Mouse (Mus musculus) left cerebral cortex, postnatal 4 days (tissue): ENCODE data around the gene Memo1. TPM values are rescaled to one million over a fixed set of nuclear protein-coding genes. Genes with fewer than 3 reads are reported as not detected.
A peak's percentile ranks its signal among the peaks of the same experiment; 100 is the strongest.
"Not testable (repeated sequence)": the region's sequence is repeated elsewhere in the genome, so short reads cannot be mapped to it uniquely, and the experiment has no call there.

Experiments
- DNase-seq: peaks from one replicate; pipeline ENCODE4 v3.0.0-alpha.2; 2022
- intact Hi-C: fragments of 180-260 bp; cut with DNase I; formaldehyde crosslinking; loops from one replicate; pipeline ENCODE4 v1.15.1; 2025
- total RNA-seq, 2 experiments: library from RNA; stranded (reverse); gene quantifications; 2 replicates each; pipeline ENCODE4 v1.2.3; 2021

Memo1 gene
- total RNA-seq, 2 experiments from 2014 or later = 72.2 to 80.8 TPM

DNA sequence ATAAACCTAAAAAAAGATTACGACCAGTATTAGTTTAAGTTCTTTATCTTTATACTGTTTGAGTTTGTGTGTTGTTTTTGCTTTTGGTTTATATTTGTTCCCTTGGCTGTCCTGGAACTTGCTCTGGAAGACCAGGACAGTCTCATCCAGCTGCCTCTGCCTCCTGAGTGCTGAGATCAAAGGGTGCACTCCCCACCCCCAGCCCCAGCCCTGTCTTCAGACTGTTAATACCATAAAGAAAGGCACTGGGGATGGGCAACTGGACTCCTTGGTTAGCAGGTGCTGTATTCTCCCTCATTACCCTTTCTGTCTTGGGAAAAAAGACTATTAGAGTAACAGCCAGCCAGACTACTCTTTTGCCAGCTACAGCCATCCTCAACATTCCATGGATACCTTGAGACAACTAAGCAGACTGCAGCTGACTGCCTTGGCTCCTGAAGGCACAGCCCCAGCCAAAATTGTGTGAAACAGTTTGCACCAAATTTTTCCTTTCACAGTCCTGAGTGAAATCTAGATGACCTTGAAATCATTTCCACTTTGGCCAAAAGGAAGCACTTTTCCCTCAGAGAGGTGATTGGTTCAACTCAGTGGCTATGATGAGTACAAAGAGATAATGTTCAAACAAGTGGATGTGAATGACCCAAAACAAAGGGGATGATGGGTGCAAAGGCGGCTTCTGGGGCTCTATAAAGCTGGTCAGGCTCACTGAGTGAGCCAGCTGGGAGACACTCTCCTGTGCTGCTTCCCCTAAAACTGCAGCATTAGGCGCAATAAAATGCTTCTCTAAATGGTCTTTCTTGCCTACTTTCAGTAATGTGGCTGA lies 30.8 kb downstream of the Memo1 start:
- no peak for DNase-seq
- intact Hi-C loops = no loop called here

GRCm38 (mm10) chr17:74262415-74262814 lies 32.9 kb downstream of the Memo1 start:
- DNase-seq = no peak
- intact Hi-C loops = no loop called here

DNA sequence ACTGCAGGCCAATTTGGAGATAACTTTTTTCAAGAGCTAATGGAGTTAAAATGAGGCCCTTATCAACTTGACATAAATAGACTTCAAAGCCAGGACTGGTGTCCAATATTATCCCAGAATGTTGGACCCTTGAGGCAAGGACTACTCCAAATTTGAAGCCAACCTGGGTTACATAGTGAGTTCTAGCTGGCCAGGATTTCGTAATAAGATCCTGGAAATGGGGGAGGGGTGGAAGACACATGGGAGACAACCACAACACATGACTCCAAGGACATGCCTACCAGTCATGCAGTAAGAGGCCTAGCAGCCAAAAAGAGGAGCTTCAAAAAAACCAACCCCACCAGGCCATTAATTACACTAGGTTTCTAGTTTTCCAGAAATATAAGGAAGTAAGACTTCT lies 50.0 kb downstream of the Memo1 start:
- no peak for DNase-seq
- intact Hi-C loops = no loop called here

DNA sequence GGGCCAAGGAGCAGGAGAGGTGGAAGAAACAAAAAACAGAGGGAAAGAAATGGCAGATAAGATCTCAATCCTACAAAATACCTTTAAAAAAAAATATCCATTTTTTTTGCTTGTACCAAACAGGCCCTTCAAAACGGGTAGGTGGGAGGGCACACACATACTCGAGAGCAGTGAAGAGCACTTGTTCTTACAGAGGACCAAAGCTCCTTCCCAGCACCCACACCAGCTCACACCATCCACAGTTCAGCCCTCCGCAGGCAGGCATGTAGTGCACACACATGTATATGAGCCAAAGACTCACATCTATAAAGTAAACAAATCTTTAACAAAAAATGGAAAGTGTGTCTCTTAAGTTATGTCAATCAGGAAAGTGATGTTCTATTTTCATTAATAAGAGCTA lies 52.5 kb downstream of the Memo1 start:
- intact Hi-C loops = no loop called here

DNA sequence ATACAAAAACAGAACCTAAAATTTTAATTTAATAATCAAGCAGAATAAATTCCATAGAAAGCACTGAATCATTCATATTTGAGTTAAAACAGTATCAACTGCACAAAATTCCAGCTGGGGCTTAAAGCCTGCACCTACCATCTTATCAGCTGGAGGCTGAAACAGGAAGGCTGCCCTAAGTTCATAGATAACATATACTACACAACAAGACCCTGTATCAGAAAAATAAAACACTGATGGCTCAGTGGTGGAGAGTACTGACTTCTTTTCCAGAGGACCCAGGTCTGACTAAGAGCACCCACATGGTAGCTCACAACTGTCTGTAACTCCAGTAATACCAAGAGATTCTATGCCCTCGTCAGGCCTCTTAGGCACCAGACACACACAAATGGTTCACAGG lies 55.0 kb downstream of the Memo1 start:
- intact Hi-C loops = no loop called here
- DNase-seq = no peak

More for the DNA sequence above, 52.5 kb downstream of the Memo1 start:
- no peak for DNase-seq

- DNase-seq = no peak
These were observed 67.1 kb downstream of the Memo1 start for GRCm38 (mm10) chr17:74228131-74228759.

GRCm38 (mm10) chr17:74217304-74217703 lies 78.0 kb downstream of the Memo1 start:
- no peak for DNase-seq
- intact Hi-C loops = no loop called here

More at GRCm38 (mm10) chr17:74228131-74228759, 67.1 kb downstream of the Memo1 start:
- intact Hi-C loops = no loop called here

DNA sequence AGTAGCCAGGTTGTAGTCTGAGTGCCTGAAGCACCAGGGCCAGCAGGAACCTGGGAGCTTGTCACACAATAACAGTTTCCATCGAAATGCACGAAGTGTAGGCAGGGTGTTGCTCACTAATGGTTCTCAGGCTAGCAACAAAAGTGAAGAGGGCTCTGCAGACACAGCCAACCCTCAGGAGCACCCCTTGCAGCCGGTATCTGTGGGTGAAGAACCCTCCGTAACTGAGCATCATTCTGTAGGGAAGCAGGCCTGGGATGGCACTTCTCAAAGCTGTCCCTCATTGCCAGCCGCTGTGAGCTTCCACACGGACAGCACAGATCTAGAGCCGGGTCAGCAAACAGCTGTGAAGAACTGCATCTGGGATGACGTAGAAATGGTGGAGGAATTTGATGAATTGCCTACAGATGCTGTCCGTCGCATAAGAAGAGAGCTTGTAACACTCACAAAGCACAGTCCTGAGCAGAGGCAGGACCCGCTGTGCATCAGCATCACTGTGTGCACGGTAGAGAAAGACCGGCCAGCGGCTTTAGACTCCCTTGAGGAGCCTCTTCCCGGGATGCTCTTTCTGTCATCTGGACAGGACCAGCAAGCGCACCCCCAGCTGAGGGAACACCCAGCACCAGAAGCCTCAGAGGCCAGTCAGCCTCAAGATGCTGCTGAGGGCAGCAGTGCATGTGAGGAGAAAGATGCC lies 82.3 kb downstream of the Memo1 start:
- intact Hi-C loops, DNase-seq: not testable (repeated sequence)

- intact Hi-C loops = no loop called here
- no peak for DNase-seq
These were observed 86.0 kb downstream of the Memo1 start for GRCm38 (mm10) chr17:74209143-74209908.

- intact Hi-C loops = no loop called here
- peak; percentile 37 for DNase-seq
These were observed 99.4 kb downstream of the Memo1 start for GRCm38 (mm10) chr17:74195943-74196342.

DNA sequence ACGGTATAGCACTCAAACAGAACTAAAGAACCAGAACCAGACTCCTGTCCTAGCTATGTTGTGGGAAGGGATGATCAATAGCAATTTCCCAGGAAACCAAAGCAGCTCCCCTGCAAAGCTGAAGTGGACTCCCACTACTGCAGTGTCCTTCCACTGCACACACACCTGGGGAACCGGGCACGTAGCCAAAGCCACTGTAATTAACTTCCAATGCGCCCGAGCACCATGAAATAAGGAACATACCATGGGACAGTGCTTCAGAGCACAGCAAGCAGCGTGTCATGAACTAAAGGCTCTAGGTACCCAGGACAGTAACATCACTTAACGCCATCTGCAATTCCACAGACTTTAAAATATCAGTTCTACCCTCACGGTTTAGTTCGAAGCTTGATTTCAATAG lies 100.6 kb downstream of the Memo1 start:
- peak; percentile 44 for DNase-seq
- intact Hi-C loops = no loop called here

DNA sequence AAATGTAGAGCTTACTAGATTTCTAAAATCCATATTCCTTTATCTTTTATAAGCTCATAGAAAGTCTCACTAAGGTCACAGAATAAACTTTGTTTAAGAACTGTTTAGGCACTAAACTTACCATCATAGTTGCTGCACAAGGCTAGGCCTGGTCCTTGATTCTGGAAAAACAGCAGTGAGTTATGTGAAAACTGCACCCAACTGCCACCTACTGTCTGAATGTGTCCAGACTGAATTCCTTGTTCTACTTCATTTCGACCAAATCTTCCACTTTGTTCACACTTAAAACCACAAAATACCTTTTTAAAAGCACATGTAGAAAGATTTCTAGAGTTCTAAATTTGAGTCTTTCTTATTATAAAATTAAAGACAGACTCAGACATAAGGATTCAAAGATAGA lies 101.9 kb downstream of the Memo1 start:
- intact Hi-C loops = no loop called here
- DNase-seq = no peak

- no peak for DNase-seq
- intact Hi-C loops = no loop called here
These were observed 103.9 kb downstream of the Memo1 start for GRCm38 (mm10) chr17:74191446-74191845.

- intact Hi-C loops = no loop called here
- peak; percentile 21 for DNase-seq
These were observed 109.1 kb downstream of the Memo1 start for GRCm38 (mm10) chr17:74186197-74186596.

DNA sequence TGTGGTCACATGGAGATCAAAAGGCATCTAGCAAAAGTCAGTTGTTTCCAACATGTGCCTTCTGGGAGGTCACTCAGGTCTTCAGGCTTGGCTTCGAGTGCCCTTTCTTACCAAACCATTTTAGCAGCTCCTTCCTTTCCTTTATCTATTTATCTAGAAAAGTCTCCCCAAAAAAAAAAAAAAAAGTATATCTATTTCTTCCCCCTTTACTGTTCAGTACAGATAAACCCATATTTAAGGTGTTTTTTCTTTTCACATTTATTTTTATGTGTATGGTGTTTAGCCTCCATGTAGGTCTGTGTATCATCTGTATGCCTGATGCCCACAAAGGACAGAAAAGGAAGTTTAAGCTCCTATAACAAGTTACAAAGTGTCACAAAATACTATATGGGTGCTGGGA lies 110.6 kb downstream of the Memo1 start:
- intact Hi-C loops = no loop called here
- DNase-seq = no peak

DNA sequence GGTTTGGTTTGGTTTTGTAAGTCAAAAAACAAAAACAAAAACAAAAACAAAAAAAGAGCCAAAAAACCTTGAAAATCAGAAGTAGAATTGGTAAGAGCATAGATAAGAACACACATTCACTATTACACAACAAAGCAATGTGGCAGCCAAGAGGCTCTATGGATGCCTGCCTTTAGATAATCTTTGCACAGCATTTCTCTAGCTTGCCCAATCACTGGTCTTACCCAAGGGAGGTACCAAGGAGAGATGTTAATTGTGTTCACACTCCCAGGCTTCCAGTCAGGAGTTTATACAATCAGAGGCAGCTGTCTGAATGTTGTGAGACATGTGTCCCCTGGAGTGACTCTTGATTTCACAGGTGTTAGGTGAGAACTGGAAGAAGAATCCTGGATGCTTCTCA lies 114.4 kb downstream of the Memo1 start:
- intact Hi-C loops = no loop called here
- no peak for DNase-seq

GRCm38 (mm10) chr17:74179640-74180039 lies 115.7 kb downstream of the Memo1 start:
- intact Hi-C loops, DNase-seq: not testable (repeated sequence)

- intact Hi-C loops = no loop called here
- no peak for DNase-seq
These were observed 121.6 kb downstream of the Memo1 start for GRCm38 (mm10) chr17:74173726-74174125.

- intact Hi-C loops = no loop called here
- no peak for DNase-seq
These were observed 122.5 kb downstream of the Memo1 start for GRCm38 (mm10) chr17:74172834-74173233.

DNA sequence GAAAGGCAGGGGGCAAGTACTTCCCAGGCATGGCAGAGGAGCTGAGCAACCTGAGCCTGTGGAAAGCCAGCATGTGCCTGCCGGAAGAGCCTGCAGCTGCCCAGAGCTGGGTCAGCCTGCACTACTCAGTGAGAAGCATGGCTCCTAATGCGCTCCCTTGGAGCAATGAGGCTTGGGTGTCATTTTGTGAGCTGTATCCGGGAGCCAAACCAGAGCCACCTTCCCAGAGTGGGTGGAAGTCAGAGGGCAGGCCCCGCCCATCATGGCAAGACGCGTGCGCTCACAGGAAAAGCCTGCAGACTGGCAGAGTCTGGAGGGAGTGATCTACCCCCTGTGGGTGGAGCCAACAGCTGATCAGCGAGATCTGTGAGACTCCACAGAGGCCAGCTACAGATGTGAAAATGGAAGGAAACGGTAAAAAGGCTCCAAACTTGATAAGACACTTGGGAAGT lies 135.9 kb downstream of the Memo1 start:
- intact Hi-C loops = no loop called here
- peak; percentile 43 for DNase-seq

DNA sequence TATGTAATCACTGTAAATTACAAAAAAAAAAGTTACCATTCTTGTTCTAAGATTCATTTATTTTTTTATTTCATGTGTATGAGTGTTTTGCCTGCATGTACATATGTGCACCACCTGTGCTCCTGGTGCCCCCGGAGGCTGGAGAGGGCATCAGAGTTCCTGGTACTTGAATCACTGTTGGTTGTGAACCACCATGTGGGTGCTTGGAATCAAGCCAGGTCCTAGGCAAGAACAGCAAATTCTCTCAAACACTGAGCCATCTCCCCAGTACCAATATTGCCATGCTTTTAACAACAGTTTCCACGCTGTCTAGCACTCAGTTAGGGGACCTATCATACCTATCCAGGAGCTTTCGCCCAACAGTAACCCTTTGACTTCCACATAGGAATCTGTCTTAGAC lies 137.2 kb downstream of the Memo1 start:
- intact Hi-C loops = no loop called here
- peak; percentile 10 for DNase-seq
